Mouse (Mus musculus): ENCODE measurements around the gene Olfr1493-ps1. TPM values are rescaled to one million over a fixed set of nuclear protein-coding genes. Genes with fewer than 3 reads are reported as not detected.

The Olfr1493-ps1 gene
- polyA plus RNA-seq (2015; fragmentation: Nextera tagmentation; extraction: Ambion mirVana): not detected in 2 replicates

DNA sequence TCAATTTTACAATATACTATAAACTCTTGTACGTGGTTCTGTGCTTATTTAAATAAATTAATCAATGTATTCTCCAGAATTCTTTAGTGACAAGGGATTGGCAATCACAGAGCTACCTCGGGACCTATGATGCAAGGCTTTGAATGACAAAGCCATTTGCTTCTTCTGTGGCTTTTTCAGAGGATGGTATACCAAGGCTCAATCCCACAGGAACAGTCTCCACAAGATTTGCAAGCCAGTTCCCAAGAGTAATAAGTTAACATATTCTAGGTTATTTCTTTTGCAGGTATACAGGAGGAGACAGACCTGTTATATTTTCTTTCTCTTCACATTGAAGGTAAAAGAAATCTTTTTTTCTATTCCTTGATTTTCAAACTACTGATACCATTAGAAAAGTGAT is at the start of gene Olfr1493-ps1:
Gene Olfr1493-ps1, plus strand, starts transcription at position 301 of the 400 bp plus-strand sequence.
- no peaks in the 10 kb centered on the region for H3K36me3 ChIP-seq (ENCODE audit: control insufficient read depth, insufficient read depth, low read length)
- 56% methylated on average over 2 of the region's 2 CpGs for WGBS
- no peak for ATAC-seq
- H3K4me3 ChIP-seq (ENCODE audit: low read length): no peak within 1 kb of the TSS
- no peak within 1 kb of the TSS for H3K27ac ChIP-seq (ENCODE audit: low read depth, low read length)
- no peaks in the 10 kb centered on the region for H3K9me3 ChIP-seq (ENCODE audit: control insufficient read depth, low read length)
- H3K9ac ChIP-seq (ENCODE audit: low read depth, low read length): no peak within 1 kb of the TSS
- H3K27me3 ChIP-seq (replicated peaks; ENCODE audit: control insufficient read depth, insufficient read depth, low read length): no peaks in the 10 kb centered on the region
- no peak within 1 kb of the TSS for H3K4me2 ChIP-seq (ENCODE audit: low read length)
- no peaks in the 10 kb centered on the region for H3K4me1 ChIP-seq (ENCODE audit: control insufficient read depth, insufficient read depth, low read depth, low read length)

DNA sequence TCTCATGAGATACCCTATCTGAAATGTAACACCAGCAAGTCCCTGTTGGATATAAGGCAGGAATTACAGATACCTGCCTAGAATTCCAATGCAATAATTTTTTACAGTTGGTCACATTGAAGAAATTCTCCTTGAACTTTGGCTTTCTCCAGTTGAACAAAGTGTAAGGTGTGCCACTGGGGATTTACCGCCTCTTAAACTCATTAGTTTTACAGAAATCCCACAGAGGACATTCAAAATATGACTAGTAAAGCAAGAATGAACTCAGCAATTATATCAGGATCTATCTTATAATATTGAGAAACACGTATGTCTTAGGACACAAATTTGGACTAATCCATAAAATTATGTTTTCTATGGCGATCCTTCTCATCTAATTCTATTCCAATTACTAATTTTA is 26.1 kb upstream of the Olfr1493-ps1 start, which contains the start of gene Olfr1491:
Gene Olfr1491, plus strand, starts transcription at position 301 of the 400 bp plus-strand sequence.
- Histone ChIP-seq H3K27me3 (replicated peaks; ENCODE audit: control insufficient read depth, insufficient read depth, low read length) (no peaks in the 10 kb centered on the region), H3K27ac (ENCODE audit: low read depth, low read length) (no peak within 1 kb of the TSS), H3K4me1 (ENCODE audit: control insufficient read depth, insufficient read depth, low read depth, low read length) (no peaks in the 10 kb centered on the region), H3K9me3 (ENCODE audit: control insufficient read depth, low read length) (no peaks in the 10 kb centered on the region), H3K4me3 (ENCODE audit: low read length) (no peak within 1 kb of the TSS), H3K9ac (ENCODE audit: low read depth, low read length) (no peak within 1 kb of the TSS), H3K36me3 (ENCODE audit: control insufficient read depth, insufficient read depth, low read length) (no peaks in the 10 kb centered on the region), H3K4me2 (ENCODE audit: low read length) (no peak within 1 kb of the TSS)
- ATAC-seq: no peak
- 77% methylated on average over 3 of the region's 3 CpGs for WGBS

DNA sequence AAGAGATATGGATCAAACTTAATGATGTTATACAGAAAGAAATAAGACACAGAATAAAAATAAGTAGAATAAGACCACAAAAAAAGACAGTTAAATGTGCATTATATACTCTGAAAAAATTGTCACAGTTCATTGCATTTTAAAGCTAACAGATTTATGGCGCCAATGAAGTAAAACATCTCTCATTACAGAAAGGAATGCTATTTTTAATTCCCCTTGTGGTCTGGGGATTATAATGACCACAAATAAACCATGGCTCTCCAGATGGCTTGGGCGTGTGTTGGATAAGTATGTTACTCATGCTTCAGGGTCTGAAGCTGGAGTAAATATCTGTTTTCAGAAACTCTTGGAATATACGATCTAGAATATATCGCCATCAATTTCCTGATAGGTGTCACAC is 16.4 kb downstream of the Olfr1493-ps1 start, which contains the start of gene Olfr1494:
Gene Olfr1494, plus strand, starts transcription at position 301 of the 400 bp plus-strand sequence.
- Histone ChIP-seq H3K4me2 (ENCODE audit: low read length) (no peak within 1 kb of the TSS), H3K27me3 (replicated peaks; ENCODE audit: control insufficient read depth, insufficient read depth, low read length) (no peaks in the 10 kb centered on the region), H3K9ac (ENCODE audit: low read depth, low read length) (no peak within 1 kb of the TSS), H3K4me3 (ENCODE audit: low read length) (no peak within 1 kb of the TSS), H3K27ac (ENCODE audit: low read depth, low read length) (no peak within 1 kb of the TSS), H3K9me3 (ENCODE audit: control insufficient read depth, low read length) (no peaks in the 10 kb centered on the region), H3K4me1 (ENCODE audit: control insufficient read depth, insufficient read depth, low read depth, low read length) (no peaks in the 10 kb centered on the region), H3K36me3 (ENCODE audit: control insufficient read depth, insufficient read depth, low read length) (no peaks in the 10 kb centered on the region)
- no peak for ATAC-seq
- 90% methylated on average over 4 of the region's 4 CpGs for whole genome bisulfite sequencing

DNA sequence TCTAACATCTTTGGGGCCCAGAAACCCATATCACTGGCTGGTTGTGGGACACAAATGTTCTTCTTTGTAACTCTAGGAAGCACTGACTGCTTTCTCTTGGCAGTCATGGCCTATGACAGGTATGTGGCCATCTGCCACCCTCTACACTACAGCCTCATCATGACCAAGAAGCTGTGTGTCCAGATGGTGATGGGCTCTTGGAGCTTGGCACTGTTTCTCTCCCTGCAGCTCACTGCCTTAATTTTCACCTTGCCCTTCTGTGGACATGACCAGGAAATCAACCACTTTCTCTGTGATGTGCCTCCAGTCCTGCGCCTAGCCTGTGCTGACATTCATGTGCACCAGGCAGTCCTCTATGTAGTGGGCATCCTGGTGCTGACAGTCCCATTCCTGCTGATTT is 26.3 kb downstream of the Olfr1493-ps1 start:
- WGBS: 92% methylated on average over 1 of the region's 1 CpGs
- no peak for ATAC-seq
- no peak overlapping the region for H3K27ac ChIP-seq (ENCODE audit: low read depth, low read length)
- no peak overlapping the region for H3K4me2 ChIP-seq (ENCODE audit: low read length)
- H3K36me3 ChIP-seq (ENCODE audit: control insufficient read depth, insufficient read depth, low read length): no peaks in the 10 kb centered on the region
- H3K27me3 ChIP-seq (replicated peaks; ENCODE audit: control insufficient read depth, insufficient read depth, low read length): no peaks in the 10 kb centered on the region
- H3K9ac ChIP-seq (ENCODE audit: low read depth, low read length): no peak overlapping the region
- no peaks in the 10 kb centered on the region for H3K4me1 ChIP-seq (ENCODE audit: control insufficient read depth, insufficient read depth, low read depth, low read length)
- H3K9me3 ChIP-seq (ENCODE audit: control insufficient read depth, low read length): no peaks in the 10 kb centered on the region
- no peak overlapping the region for H3K4me3 ChIP-seq (ENCODE audit: low read length)

DNA sequence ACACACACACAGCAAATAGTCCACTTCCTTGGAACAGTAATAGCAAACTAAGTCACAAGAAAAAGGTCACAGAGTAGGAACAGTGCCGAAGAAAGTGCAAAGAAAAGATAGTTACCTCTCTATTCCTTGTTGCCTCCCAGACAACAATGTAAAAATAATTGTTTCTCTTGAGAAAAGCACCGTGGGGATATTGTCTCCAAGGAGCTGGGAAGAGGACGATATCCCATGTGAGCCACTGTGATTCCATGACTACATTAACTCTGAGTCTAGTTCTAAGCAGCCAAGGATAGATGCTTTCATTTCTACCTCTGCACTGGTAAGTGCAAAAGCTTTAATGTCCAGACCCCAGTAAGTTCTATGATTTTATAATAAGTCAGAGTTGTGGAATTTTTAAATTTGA is 41.2 kb downstream of the Olfr1493-ps1 start, which contains the start of gene Olfr1495:
Gene Olfr1495, plus strand, starts transcription at position 301 of the 400 bp plus-strand sequence.
- Histone ChIP-seq H3K27me3 (replicated peaks; ENCODE audit: control insufficient read depth, insufficient read depth, low read length) (no peaks in the 10 kb centered on the region), H3K4me2 (ENCODE audit: low read length) (no peak within 1 kb of the TSS), H3K4me1 (ENCODE audit: control insufficient read depth, insufficient read depth, low read depth, low read length) (no peaks in the 10 kb centered on the region), H3K36me3 (ENCODE audit: control insufficient read depth, insufficient read depth, low read length) (no peaks in the 10 kb centered on the region), H3K27ac (ENCODE audit: low read depth, low read length) (no peak within 1 kb of the TSS), H3K9ac (ENCODE audit: low read depth, low read length) (no peak within 1 kb of the TSS), H3K9me3 (ENCODE audit: control insufficient read depth, low read length) (no peaks in the 10 kb centered on the region), H3K4me3 (ENCODE audit: low read length) (no peak within 1 kb of the TSS)
- ATAC-seq: no peak
- 80% methylated on average over 3 of the region's 3 CpGs for WGBS

DNA sequence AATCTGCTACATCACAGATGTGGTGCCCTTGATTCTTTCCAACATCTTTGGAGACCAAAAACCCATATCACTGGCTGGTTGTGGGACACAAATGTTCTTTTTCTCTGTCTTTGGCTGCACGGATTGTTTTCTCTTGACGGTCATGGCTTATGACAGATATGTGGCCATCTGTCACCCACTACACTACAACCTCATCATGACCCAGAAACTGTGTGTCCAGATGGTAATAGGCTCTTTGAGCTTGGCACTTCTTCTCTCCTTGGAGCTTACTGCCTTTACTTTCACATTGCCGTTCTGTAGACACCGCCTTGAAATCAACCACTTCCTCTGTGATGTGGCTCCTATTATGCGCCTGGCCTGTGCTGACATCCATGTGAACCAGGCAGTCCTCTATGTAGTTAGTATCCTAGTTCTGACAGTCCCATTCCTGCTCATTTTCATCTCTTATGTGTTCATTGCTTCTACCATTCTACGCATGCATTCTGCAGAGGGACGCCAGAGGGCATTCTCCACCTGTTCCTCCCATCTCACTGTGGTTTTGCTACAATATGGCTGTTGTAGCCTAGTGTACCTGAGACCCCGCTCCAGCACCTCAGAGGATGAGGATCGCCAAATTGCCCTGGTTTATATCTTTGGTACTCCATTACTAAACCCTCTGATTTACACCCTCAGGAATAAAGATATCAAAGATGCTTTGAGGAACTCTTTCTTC is 45.6 kb downstream of the Olfr1493-ps1 start:
- WGBS: 92% methylated on average over 9 of the region's 9 CpGs
- H3K27ac ChIP-seq (ENCODE audit: low read depth, low read length): no peak overlapping the region
- no peak overlapping the region for H3K9ac ChIP-seq (ENCODE audit: low read depth, low read length)
- H3K36me3 ChIP-seq (ENCODE audit: control insufficient read depth, insufficient read depth, low read length): no peaks in the 10 kb centered on the region
- no peak overlapping the region for H3K4me3 ChIP-seq (ENCODE audit: low read length)
- H3K9me3 ChIP-seq (ENCODE audit: control insufficient read depth, low read length): no peaks in the 10 kb centered on the region; the same call in 1 of the 2 replicates
- H3K4me1 ChIP-seq (ENCODE audit: control insufficient read depth, insufficient read depth, low read depth, low read length): no peaks in the 10 kb centered on the region
- ATAC-seq: no peak
- H3K4me2 ChIP-seq (ENCODE audit: low read length): no peak overlapping the region
- H3K27me3 ChIP-seq (replicated peaks; ENCODE audit: control insufficient read depth, insufficient read depth, low read length): no peaks in the 10 kb centered on the region

DNA sequence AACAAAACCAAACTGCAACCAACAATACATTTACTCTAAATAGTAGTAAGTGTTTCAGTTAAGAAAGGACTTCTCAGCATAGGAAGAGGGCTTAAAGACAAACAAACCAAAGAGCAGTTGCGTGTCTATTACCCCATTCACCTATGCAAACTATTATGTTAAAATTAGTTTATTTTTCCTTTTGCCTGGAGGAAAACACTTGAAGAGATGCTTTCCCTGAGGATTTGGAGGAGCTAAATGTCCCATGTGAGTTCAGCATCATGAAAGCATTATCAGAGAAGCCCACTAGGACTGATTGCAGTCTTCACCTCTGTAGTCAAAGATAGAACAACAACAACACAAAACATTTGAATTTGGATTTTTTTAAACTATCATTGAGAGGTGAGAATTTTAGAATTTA is 54.5 kb downstream of the Olfr1493-ps1 start, which contains the start of gene Olfr1496:
Gene Olfr1496, plus strand, starts transcription at position 301 of the 400 bp plus-strand sequence.
- Histone ChIP-seq H3K27ac (ENCODE audit: low read depth, low read length) (no peak within 1 kb of the TSS), H3K4me2 (ENCODE audit: low read length) (no peak within 1 kb of the TSS), H3K9ac (ENCODE audit: low read depth, low read length) (no peak within 1 kb of the TSS), H3K4me1 (ENCODE audit: control insufficient read depth, insufficient read depth, low read depth, low read length) (no peaks in the 10 kb centered on the region), H3K9me3 (ENCODE audit: control insufficient read depth, low read length) (no peaks in the 10 kb centered on the region), H3K36me3 (ENCODE audit: control insufficient read depth, insufficient read depth, low read length) (no peaks in the 10 kb centered on the region), H3K27me3 (replicated peaks; ENCODE audit: control insufficient read depth, insufficient read depth, low read length) (no peaks in the 10 kb centered on the region), H3K4me3 (ENCODE audit: low read length) (no peak within 1 kb of the TSS)
- ATAC-seq: no peak
- WGBS: 87% methylated on average over 1 of the region's 1 CpGs

Other genes with a start within 250 kb of the Olfr1493-ps1 start
- gene Olfr1475, start 243.1 kb upstream of the Olfr1493-ps1 start, polyA plus RNA-seq (2015; fragmentation: Nextera tagmentation; extraction: Ambion mirVana): not detected in 2 replicates
- gene Olfr1477, start 222.7 kb upstream of the Olfr1493-ps1 start, polyA plus RNA-seq (2015; fragmentation: Nextera tagmentation; extraction: Ambion mirVana): not detected in 2 replicates
- gene Olfr1480, start 195.4 kb upstream of the Olfr1493-ps1 start, polyA plus RNA-seq (2015; fragmentation: Nextera tagmentation; extraction: Ambion mirVana): not detected in 2 replicates
- not detected in 2 replicates for gene Olfr1484, start 139.8 kb upstream of the Olfr1493-ps1 start, polyA plus RNA-seq (2015; fragmentation: Nextera tagmentation; extraction: Ambion mirVana)
- gene Olfr1487, start 105.9 kb upstream of the Olfr1493-ps1 start, polyA plus RNA-seq (2015; fragmentation: Nextera tagmentation; extraction: Ambion mirVana): not detected in 2 replicates
- gene Olfr1489, start 91.7 kb upstream of the Olfr1493-ps1 start, polyA plus RNA-seq (2015; fragmentation: Nextera tagmentation; extraction: Ambion mirVana): not detected in 2 replicates
- gene Olfr1490, start 72.2 kb upstream of the Olfr1493-ps1 start, polyA plus RNA-seq (2015; fragmentation: Nextera tagmentation; extraction: Ambion mirVana): not detected in 2 replicates
- not detected in 2 replicates for gene Olfr1491, start 26.0 kb upstream of the Olfr1493-ps1 start, polyA plus RNA-seq (2015; fragmentation: Nextera tagmentation; extraction: Ambion mirVana)
- gene Olfr1494, start 16.4 kb downstream of the Olfr1493-ps1 start, polyA plus RNA-seq (2015; fragmentation: Nextera tagmentation; extraction: Ambion mirVana): not detected in 2 replicates
- not detected in 2 replicates for gene Olfr1495, start 41.3 kb downstream of the Olfr1493-ps1 start, polyA plus RNA-seq (2015; fragmentation: Nextera tagmentation; extraction: Ambion mirVana)
- not detected in 2 replicates for gene Olfr1496, start 54.6 kb downstream of the Olfr1493-ps1 start, polyA plus RNA-seq (2015; fragmentation: Nextera tagmentation; extraction: Ambion mirVana)
- not detected in 2 replicates for gene Olfr1497, start 74.9 kb downstream of the Olfr1493-ps1 start, polyA plus RNA-seq (2015; fragmentation: Nextera tagmentation; extraction: Ambion mirVana)
- gene Olfr1499, start 96.2 kb downstream of the Olfr1493-ps1 start, polyA plus RNA-seq (2015; fragmentation: Nextera tagmentation; extraction: Ambion mirVana): not detected in 2 replicates
- not detected in 2 replicates for gene Olfr1500, start 107.2 kb downstream of the Olfr1493-ps1 start, polyA plus RNA-seq (2015; fragmentation: Nextera tagmentation; extraction: Ambion mirVana)
- not detected in 2 replicates for gene Olfr1501, start 127.4 kb downstream of the Olfr1493-ps1 start, polyA plus RNA-seq (2015; fragmentation: Nextera tagmentation; extraction: Ambion mirVana)
- not detected in 2 replicates for gene Olfr1502, start 138.5 kb downstream of the Olfr1493-ps1 start, polyA plus RNA-seq (2015; fragmentation: Nextera tagmentation; extraction: Ambion mirVana)
- not detected in 2 replicates for gene Olfr1504, start 174.7 kb downstream of the Olfr1493-ps1 start, polyA plus RNA-seq (2015; fragmentation: Nextera tagmentation; extraction: Ambion mirVana)
- not detected in 2 replicates for gene Olfr1505, start 190.3 kb downstream of the Olfr1493-ps1 start, polyA plus RNA-seq (2015; fragmentation: Nextera tagmentation; extraction: Ambion mirVana)

All from hindbrain, embryonic 16.5 days (tissue).